Mouse (Mus musculus): ENCODE data around the gene Aurka. TPM values are rescaled to one million over a fixed set of nuclear protein-coding genes. Genes with fewer than 3 reads are reported as not detected.
A peak's percentile ranks its signal among the peaks of the same experiment; 100 is the strongest.

The Aurka gene
- total and polyA plus RNA-seq, 3 experiments, result 0.42 to 0.53 (median 0.45) TPM

- WGBS, result 89% methylated on average over 17 of the region's 17 CpGs
- Histone ChIP-seq H3K4me3 (no peak overlapping the region), H3K79me2 (replicated peaks; ENCODE audit: control insufficient read depth, insufficient read depth, low read length) (no peaks in the 10 kb centered on the region), H3K27me3 (ENCODE audit: control insufficient read depth, insufficient read depth, low read length) (no peaks in the 10 kb centered on the region), H3K4me1 (ENCODE audit: control insufficient read depth, insufficient read depth, low read length) (no peaks in the 10 kb centered on the region), H3K36me3 (ENCODE audit: control insufficient read depth, insufficient read depth, low read length) (no peaks in the 10 kb centered on the region), H3K9ac (ENCODE audit: low read depth, low read length) (no peak overlapping the region), H3K27ac (no peak overlapping the region)
- DNase-seq, result no peak
- intact Hi-C loops (cut with DNase I), result no loop called here
- TF ChIP-seq CTCF (IDR thresholded peaks at IDR 0.05) (no peak), EP300 (IDR thresholded peaks at IDR 0.05; ENCODE audit: insufficient read depth, low read depth, low read length) (no peak), POLR2A (IDR thresholded peaks at IDR 0.05; ENCODE audit: insufficient read depth, low read depth, low read length) (no peak)
These were observed 10.2 kb upstream of the Aurka start for GRCm38 (mm10) chr2:172380513-172380912.

DNA sequence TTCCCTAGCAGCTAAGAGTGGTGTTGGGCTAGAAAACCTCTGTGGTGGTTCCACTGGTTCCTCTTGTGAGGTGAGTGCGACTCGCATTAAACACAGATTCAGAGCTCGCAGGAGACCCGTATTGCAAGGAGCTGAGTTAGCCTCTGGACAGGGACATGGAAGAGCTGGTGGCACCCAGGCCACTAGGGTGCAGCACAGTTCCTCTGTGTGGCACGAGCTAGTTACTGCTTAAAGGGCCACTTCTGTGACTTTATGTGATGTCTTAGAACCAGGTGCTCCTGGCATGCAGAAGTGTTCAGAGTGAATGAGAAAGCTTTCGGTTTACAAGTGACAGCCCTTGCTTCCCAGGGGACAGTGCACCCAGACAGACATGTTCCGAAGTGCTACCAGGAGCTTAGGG, 8.0 kb upstream of the Aurka start:
- TF ChIP-seq POLR2A (IDR thresholded peaks at IDR 0.05; ENCODE audit: insufficient read depth, low read depth, low read length) (no peak), EP300 (IDR thresholded peaks at IDR 0.05; ENCODE audit: insufficient read depth, low read depth, low read length) (no peak), CTCF (IDR thresholded peaks at IDR 0.05) (peak; percentile 57)
- Histone ChIP-seq H3K79me2 (replicated peaks; ENCODE audit: control insufficient read depth, insufficient read depth, low read length) (no peaks in the 10 kb centered on the region), H3K4me1 (ENCODE audit: control insufficient read depth, insufficient read depth, low read length) (no peaks in the 10 kb centered on the region), H3K36me3 (ENCODE audit: control insufficient read depth, insufficient read depth, low read length) (no peaks in the 10 kb centered on the region), H3K27me3 (ENCODE audit: control insufficient read depth, insufficient read depth, low read length) (no peaks in the 10 kb centered on the region), H3K9ac (ENCODE audit: low read depth, low read length) (no peak overlapping the region), H3K27ac (no peak overlapping the region), H3K4me3 (no peak overlapping the region)
- DNase-seq, result peak; percentile 40 to 45
- intact Hi-C loops (cut with DNase I), result no loop called here
- WGBS, result 61% methylated on average over 7 of the region's 7 CpGs

GRCm38 (mm10) chr2:172376999-172377515, 6.7 kb upstream of the Aurka start:
- no peak overlapping the region for H3K4me3 ChIP-seq
- intact Hi-C loops (cut with DNase I), result no loop called here
- DNase-seq, result no peak
- H3K27ac ChIP-seq, result no peak overlapping the region
- no peak overlapping the region for H3K9ac ChIP-seq (ENCODE audit: low read depth, low read length)
- TF ChIP-seq CTCF (IDR thresholded peaks at IDR 0.05) (no peak), EP300 (IDR thresholded peaks at IDR 0.05; ENCODE audit: insufficient read depth, low read depth, low read length) (no peak), POLR2A (IDR thresholded peaks at IDR 0.05; ENCODE audit: insufficient read depth, low read depth, low read length) (no peak)
- 61% methylated on average over 5 of the region's 5 CpGs for WGBS
- no peaks in the 10 kb centered on the region for H3K4me1 ChIP-seq (ENCODE audit: control insufficient read depth, insufficient read depth, low read length)
- no peaks in the 10 kb centered on the region for H3K36me3 ChIP-seq (ENCODE audit: control insufficient read depth, insufficient read depth, low read length)
- H3K27me3 ChIP-seq (ENCODE audit: control insufficient read depth, insufficient read depth, low read length), result no peaks in the 10 kb centered on the region
- no peaks in the 10 kb centered on the region for H3K79me2 ChIP-seq (replicated peaks; ENCODE audit: control insufficient read depth, insufficient read depth, low read length)

GRCm38 (mm10) chr2:172376551-172376950, 6.2 kb upstream of the Aurka start:
- WGBS, result 63% methylated on average over 4 of the region's 4 CpGs
- H3K9ac ChIP-seq (ENCODE audit: low read depth, low read length), result no peak overlapping the region
- no peaks in the 10 kb centered on the region for H3K27me3 ChIP-seq (ENCODE audit: control insufficient read depth, insufficient read depth, low read length)
- peaks cover 2% of the 10 kb centered on the region; the same call in 1 of the 2 replicates for H3K4me1 ChIP-seq (ENCODE audit: control insufficient read depth, insufficient read depth, low read length)
- no peak overlapping the region for H3K27ac ChIP-seq
- TF ChIP-seq EP300 (IDR thresholded peaks at IDR 0.05; ENCODE audit: insufficient read depth, low read depth, low read length), result no peak
- TF ChIP-seq CTCF (IDR thresholded peaks at IDR 0.05), result no peak
- no peak for TF ChIP-seq POLR2A (IDR thresholded peaks at IDR 0.05; ENCODE audit: insufficient read depth, low read depth, low read length)
- no peak for DNase-seq
- H3K79me2 ChIP-seq (replicated peaks; ENCODE audit: control insufficient read depth, insufficient read depth, low read length), result no peaks in the 10 kb centered on the region
- H3K36me3 ChIP-seq (ENCODE audit: control insufficient read depth, insufficient read depth, low read length), result no peaks in the 10 kb centered on the region
- intact Hi-C loops (cut with DNase I), result no loop called here
- H3K4me3 ChIP-seq, result no peak overlapping the region

DNA sequence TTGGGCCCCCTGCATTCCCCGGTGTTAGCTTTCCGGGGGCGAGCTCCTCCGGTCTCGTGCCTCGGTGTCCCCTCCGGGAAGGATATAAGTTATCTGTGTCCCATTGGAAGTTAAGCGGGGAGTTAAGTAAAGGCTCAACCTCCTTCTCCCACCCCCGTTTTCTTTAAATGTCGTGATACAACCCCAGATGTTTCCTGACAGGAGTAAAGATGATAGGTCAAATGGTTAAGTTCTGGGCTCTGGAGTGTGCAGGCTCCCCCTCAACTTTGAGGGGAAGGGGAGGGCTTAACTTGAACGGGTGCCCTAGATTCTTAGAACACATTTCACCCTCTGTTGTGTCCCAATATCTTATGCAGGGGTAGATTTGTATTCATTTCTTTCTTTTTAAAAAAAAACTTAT, 923 bp upstream of the Aurka start:
- intact Hi-C loops (cut with DNase I), result loop anchor here (2.0 kb wide), 1 partner anchor 70 kb away; the partner anchor contains the start of gene Rtf2
- H3K27me3 ChIP-seq (ENCODE audit: control insufficient read depth, insufficient read depth, low read length), result no peaks in the 10 kb centered on the region
- 1% methylated on average over 11 of the region's 11 CpGs for WGBS

GRCm38 (mm10) chr2:172363176-172363575, 7.2 kb downstream of the Aurka start:
- H3K79me2 ChIP-seq (replicated peaks; ENCODE audit: control insufficient read depth, insufficient read depth, low read length), result no peaks in the 10 kb centered on the region
- no peak overlapping the region for H3K27ac ChIP-seq
- no peak overlapping the region for H3K9ac ChIP-seq (ENCODE audit: low read depth, low read length)
- H3K27me3 ChIP-seq (ENCODE audit: control insufficient read depth, insufficient read depth, low read length), result no peaks in the 10 kb centered on the region
- no peak for DNase-seq
- no peak overlapping the region for H3K4me3 ChIP-seq
- WGBS, result 80% methylated on average over 7 of the region's 7 CpGs
- intact Hi-C loops (cut with DNase I), result no loop called here
- no peaks in the 10 kb centered on the region for H3K4me1 ChIP-seq (ENCODE audit: control insufficient read depth, insufficient read depth, low read length)
- TF ChIP-seq CTCF (IDR thresholded peaks at IDR 0.05) (no peak), POLR2A (IDR thresholded peaks at IDR 0.05; ENCODE audit: insufficient read depth, low read depth, low read length) (no peak), EP300 (IDR thresholded peaks at IDR 0.05; ENCODE audit: insufficient read depth, low read depth, low read length) (no peak)
- no peaks in the 10 kb centered on the region for H3K36me3 ChIP-seq (ENCODE audit: control insufficient read depth, insufficient read depth, low read length)

More for the DNA sequence above, 923 bp upstream of the Aurka start:
- no peaks in the 10 kb centered on the region for H3K36me3 ChIP-seq (ENCODE audit: control insufficient read depth, insufficient read depth, low read length)
- H3K4me3 ChIP-seq, result peak overlapping the region; percentile 82
- DNase-seq, result no peak
- H3K79me2 ChIP-seq (replicated peaks; ENCODE audit: control insufficient read depth, insufficient read depth, low read length), result no peaks in the 10 kb centered on the region
- peaks cover 2% of the 10 kb centered on the region; the same call in 1 of the 2 replicates for H3K4me1 ChIP-seq (ENCODE audit: control insufficient read depth, insufficient read depth, low read length)
- TF ChIP-seq POLR2A (IDR thresholded peaks at IDR 0.05; ENCODE audit: insufficient read depth, low read depth, low read length) (no peak), EP300 (IDR thresholded peaks at IDR 0.05; ENCODE audit: insufficient read depth, low read depth, low read length) (no peak), CTCF (IDR thresholded peaks at IDR 0.05) (no peak)
- H3K9ac ChIP-seq (ENCODE audit: low read depth, low read length), result peak overlapping the region; percentile 88
- peak overlapping the region; percentile 99 for H3K27ac ChIP-seq

Measured in heart, adult 2 months (tissue).